Mouse (Mus musculus): ENCODE measurements around the gene Nrxn2.

- TF ChIP-seq CHD2 (IDR thresholded peaks at IDR 0.05; ENCODE audit: low read depth, low read length) (no peak), MAFK (IDR thresholded peaks at IDR 0.05; ENCODE audit: insufficient read depth, low read depth, low read length) (no peak)
Measured at GRCm38 (mm10) chr19:6423241-6423640, 4.7 kb downstream of the Nrxn2 start.
